Mouse (Mus musculus): ENCODE data around the gene Hmcn1. TPM values are rescaled to one million over a fixed set of nuclear protein-coding genes. Genes with fewer than 3 reads are reported as not detected.
A peak's percentile ranks its signal among the peaks of the same experiment; 100 is the strongest.

Hmcn1 gene
- total RNA-seq, 2 experiments from 2014 or later, result 4.1 to 4.4 TPM

DNA sequence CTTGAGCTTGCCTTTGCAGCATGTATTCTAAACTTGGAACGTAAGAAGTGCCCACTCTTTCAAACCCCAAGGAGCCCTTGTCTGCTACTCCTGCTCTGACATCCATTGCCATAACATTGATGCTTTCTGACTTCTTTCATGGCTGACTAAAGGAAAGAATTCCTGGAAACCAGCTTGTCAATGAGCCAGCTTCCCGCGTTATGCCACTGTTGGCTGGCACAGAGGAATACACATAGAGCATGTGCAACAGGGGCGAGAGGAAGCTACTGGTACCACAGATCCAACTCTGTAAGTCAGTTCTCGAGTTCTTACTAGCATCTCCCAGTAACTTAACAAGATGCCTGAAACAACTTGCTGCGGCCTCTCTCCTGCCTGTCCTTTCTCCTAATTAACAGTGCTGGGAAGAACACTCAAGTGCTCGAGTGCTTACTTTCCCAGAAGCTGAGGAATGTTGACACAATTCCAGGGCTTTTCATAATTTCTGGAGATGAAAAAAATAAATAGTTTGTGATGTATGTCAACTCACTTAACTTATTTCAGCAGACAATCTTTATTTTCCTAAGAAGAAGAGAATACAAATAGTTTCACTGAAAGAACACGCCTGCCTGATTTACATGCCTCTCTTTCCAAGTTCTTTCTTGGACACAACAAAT lies 192.5 kb downstream of the Hmcn1 start:
- intact Hi-C loops (cut with DNase I), result no loop called here
- DNase-seq, result peak; percentile 11

DNA sequence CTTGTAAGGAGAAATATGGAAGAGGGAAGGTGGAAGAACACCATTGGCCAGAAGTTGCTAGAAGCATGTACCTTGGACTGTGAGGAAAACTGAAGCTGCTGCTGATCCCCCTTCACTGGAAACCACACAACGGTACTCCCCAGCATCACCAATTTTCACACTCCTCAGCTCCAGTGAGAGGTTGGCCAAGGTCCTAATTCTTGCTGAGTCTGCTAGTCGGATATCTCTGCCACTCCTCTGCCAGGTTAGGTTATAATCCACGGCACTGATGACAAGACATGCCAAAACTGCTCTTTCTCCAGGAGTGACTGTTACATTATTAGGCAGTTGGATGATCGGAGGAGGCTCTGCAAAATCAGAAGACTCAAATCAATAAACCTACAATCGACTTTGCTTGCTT lies 194.6 kb downstream of the Hmcn1 start:
- intact Hi-C loops (cut with DNase I), result no loop called here
- no peak for DNase-seq

DNA sequence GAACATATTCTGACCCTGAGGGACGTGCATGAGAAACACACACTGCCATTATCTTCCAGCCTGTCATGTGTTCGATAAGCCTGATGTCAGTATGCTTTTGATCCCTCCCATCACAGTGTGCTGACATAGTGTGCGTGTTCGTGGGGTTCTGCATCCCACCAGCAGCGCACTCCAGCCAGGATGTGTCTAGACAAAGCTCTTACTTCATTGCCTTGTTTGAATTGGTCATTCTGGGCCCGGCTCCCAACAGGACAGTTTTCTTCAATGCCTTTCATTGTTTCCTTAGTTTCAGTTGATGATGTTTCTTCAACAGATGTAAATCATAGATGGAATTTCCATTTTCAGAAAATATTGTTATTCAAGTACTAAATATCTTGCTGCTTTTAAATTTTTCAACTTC lies 206.5 kb downstream of the Hmcn1 start:
- no peak for DNase-seq
- intact Hi-C loops (cut with DNase I), result no loop called here

DNA sequence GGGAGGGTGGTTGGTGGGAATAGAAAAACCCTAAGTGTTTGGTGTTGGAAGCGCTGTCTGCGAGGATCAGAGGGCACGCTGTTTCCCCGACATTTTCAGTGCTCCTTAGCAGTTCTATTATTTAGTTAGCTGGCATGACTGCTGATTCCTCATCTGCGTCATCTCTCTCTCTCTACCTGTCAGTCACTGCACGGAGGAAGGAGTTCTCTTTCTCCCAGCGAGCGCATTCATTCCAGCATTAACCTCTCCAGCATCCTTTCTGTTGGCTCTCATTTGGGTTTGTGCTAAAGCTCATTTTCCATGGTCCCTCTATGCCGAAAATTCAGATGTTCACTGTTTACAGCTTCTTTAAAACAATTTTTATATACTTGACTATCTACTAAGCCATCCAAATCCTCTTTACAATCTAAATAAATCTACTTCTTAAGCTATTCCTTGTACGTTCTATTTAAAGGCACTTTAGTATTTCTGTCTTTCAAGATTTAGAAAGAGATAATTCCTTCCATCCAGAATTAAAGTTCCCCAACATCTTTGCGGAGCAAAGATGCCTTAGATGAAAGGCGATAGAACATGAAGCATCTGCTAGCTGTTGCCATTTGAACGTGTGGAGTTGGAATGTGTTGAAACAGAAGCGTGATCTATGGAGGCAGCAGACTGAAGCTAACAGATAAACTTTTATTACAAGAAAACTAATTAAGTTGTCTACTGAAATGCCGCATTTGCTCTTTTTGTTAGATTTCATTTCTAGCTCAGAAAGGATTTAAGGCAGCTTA lies 210.0 kb downstream of the Hmcn1 start:
- intact Hi-C loops (cut with DNase I), result no loop called here
- DNase-seq, result no peak

DNA sequence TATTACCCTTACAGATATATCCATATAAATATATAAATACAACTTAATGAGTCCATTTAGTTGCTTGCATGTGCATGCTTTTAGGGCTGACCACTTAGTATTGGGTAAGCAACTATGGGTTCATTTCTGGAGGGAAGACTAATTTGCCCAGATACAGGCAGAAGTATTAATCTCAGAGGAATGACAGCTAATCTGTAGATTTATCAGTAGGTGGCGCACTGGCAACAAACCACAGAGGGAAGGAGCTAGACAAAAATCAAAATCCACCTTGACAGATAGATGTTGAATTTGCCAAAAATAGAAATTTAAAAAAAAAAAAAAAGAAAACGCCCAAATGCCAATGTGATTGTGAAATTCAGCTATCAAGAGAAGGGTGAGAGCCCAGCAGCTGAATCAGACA lies 213.3 kb downstream of the Hmcn1 start:
- intact Hi-C loops (cut with DNase I), result no loop called here
- peak; percentile 4 for DNase-seq

DNA sequence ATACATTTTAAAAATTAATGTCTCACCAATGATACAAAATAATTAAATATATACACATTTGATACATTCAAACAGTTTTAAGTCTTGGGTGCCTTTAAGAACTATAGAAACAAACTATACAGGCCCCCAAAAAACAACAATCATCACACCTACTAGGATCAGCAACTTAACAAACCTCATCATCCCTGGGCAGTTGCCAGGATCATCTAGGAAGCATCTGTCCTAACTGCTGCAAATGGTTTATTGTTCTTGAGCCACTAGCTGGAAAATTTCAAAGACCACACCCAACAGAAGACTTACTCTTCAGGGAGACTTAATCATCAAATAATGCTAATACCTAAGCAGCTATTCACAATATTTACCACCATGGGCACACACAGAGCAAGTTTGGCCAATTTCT lies 216.5 kb downstream of the Hmcn1 start:
- DNase-seq, result no peak
- intact Hi-C loops (cut with DNase I), result no loop called here

DNA sequence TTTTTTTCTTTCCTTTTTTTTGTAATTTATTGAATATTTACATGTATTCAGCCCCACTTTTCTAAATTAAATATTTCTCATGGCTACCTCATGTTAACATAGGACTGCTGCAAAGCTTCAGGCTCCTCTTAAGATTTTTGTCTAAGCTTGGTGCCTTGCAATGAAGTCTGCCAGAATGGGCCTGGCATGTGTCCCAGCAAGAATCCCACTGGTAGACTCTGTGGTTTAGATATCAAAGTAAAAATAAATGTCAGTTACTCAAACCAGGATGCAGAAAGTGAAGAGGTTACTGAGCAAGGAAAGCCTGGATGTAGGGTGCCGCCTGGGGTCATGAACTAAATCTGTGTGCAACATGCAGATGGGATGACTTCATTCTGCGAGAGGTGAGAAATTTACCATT lies 217.5 kb downstream of the Hmcn1 start:
- intact Hi-C loops (cut with DNase I), result no loop called here
- peak; percentile 27 for DNase-seq

DNA sequence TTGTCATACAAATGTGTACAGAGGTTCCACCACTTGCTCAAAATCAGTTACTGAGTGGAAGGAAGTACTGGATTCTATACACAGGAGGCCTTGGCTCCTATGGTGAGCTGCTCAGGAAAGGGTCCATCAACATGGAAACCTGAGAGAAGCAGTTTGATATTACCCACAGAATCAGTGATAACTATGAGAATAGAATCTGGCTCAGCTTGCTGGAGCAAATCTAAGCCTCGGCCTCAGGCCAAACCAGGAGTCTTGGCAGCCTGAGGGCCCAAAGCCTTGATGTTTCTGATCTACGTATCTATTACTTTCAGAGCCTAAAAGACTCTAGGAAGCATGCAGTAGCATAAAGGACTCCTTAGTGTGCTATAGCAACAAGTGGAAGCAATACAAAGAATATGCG lies 220.3 kb downstream of the Hmcn1 start:
- intact Hi-C loops (cut with DNase I), result no loop called here
- no peak for DNase-seq

DNA sequence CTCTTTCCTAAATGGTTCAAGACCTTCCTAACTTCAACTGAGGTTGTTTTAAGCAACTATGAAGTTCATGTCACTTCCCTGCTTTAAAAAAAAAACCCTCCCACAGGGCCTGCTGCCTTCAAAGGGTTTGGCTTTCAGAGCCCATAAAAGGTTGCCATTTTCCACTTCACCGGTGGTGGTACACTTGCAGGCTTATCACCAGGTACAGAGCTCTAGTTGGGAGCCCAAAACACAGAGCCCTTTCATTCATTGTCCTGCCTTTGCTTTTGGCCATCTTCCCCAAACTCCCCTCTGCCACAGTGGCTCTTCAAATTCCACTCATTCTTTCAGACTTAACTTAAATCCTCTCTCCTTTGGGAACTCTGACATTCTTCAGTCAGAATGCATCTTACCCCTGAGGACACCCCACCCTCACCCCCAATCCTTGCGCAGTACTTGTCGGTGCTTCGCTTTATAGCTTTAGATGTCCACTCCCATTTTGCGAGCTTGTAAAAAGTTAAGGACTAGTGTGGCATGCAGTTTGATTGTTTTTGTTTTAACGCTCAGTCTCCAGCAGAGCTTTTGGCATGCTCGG lies 222.2 kb downstream of the Hmcn1 start:
- intact Hi-C loops (cut with DNase I), result no loop called here
- no peak for DNase-seq

DNA sequence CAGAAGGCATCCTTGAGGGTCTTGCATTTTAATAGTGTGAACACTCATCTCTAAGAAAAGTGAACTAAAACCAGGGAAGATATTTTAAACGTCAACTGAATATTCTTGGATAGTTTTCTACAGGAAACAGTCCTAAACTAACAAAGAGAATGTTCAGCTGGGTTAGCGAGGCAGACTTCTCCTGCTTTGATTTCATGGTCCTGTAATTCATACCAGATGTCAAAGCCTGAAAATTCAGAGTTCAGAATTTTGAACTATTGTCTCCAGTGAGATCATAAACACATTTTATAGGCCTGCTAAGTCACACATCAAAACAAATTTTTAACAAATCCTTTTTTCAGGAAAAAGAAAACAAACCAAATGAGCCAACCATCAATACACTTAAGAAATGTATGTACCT lies 223.4 kb downstream of the Hmcn1 start:
- intact Hi-C loops (cut with DNase I), result no loop called here
- DNase-seq, result no peak

DNA sequence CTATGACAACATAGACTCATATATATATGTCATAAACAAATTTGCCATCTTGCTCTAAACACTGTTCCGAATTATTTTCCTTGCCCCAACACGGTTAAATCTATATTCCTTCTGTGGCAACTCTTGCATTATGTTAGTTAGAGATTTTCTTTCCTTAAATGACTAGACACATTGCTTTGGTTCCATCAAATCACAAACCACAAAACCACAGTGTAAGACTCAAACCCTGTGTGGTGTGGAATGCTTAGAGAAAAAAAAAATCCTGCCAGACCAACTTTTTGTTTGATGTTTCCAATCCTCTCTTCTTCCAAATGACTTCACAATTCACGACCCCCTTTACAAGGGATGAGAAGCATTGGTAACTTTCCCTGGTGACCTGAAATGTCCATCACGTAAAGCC lies 231.6 kb downstream of the Hmcn1 start:
- no peak for DNase-seq
- intact Hi-C loops (cut with DNase I), result no loop called here

DNA sequence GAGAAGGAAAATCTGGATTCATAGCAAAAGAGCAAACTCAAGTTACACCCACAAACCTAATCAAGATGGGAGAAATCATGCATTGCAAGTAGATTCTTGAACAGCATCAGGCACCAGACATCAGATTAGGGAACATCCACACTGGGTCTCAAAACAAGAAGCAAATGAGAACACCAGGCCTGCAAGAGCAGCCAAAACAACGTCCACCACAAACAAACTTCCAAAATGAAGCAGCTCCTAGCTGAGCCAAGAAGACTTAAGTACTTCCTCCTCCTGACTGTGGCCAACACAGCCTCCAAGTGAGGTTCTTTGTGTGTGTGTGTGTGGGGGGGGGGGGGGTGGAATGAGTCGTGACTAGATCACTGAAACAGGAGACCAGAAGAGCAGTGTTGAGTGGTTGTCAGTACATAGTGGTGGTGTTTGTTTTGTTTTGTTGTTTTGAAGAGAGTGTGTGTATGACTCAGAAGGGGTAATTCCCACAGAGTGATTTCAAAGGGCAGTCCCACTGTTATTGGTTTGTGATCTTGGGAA lies 232.4 kb downstream of the Hmcn1 start:
- intact Hi-C loops (cut with DNase I), result no loop called here
- DNase-seq, result no peak

DNA sequence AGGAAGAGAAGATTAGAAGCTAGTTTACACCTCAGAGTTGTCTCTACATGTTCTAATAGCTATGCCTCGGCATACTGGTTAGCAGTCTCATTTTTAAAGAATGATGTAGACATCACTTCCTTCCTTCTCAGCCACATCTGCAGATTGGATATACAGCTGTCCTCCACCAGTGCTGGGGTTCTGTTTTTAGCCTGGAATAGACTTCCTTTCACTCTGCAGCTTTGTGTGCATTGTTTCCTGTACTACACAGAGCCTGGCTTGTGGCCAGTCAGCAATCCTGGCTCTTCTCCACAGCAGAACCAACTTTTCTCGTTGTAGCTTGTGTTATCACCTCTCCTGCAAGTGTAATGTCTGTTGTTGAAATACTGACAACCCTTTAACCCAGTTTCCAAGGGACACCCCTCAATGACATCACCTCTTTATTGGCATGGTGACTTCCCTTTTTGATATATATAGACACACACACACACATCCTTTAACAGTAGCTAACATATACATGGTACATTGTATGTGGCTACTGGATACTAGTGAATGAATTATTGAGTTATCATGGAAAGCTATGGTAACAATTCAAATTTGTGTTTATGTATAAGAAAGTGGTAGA lies 233.7 kb downstream of the Hmcn1 start:
- DNase-seq, result no peak

DNA sequence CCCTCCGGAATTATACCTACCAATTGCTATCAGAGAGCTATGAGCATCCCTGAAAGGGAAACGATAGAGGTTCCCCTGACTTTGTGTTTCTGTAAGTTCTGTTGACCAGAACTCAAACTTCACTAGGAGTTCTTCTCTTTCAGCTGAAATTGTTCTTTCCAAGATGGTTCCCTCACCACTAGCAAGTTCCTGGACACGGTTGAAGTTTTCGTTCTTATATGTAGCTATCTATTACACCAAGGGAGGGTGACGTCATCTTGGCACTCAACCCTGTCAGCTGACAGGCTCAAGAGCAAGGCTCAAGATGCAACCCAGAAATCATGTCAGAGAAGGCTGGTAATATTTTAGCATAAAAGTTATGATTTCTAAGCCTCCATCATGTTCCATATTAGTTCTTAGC lies 239.3 kb downstream of the Hmcn1 start:
- DNase-seq, result no peak
- intact Hi-C loops (cut with DNase I), result no loop called here

More for the DNA sequence above, 233.7 kb downstream of the Hmcn1 start:
- intact Hi-C loops (cut with DNase I), result no loop called here

DNA sequence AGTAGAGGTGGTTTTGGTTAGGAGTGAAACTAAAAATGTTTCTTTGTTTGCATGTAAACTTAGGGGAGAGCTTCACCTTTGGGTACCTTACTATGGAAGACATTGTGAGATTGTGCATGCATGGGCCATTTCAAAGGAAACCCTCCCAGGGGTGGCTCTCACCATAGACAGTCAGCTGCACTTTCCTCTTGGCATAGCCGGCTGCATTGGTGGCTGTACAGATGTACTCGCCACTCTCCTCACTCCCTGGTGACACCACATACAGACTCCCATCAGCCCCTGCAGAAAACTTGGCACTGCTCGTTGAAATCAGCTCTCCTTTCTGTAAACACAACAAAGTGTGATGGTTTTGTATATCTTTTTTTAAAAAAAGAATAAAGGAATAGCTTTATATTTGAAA lies 244.5 kb downstream of the Hmcn1 start:
- intact Hi-C loops (cut with DNase I), result no loop called here
- no peak for DNase-seq

DNA sequence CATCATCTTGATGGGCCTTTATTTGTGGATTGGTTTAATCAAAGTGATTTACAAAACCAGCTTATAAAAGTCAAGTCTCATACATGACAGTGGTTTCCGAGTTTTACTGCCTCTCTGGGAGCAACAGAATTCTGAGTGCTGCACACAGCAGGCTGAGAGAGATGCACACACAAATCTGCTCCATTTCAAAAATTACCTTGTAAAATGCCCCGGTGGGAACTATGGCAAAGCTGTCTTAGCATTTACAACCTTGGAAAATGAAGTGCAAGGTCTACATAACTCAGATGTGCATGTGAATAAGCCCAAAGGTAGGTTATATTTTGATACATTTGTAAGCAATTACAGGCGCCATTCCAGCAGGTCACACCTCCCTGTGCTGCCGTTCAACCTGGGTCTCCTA lies 245.5 kb downstream of the Hmcn1 start:
- DNase-seq, result no peak
- intact Hi-C loops (cut with DNase I), result no loop called here

DNA sequence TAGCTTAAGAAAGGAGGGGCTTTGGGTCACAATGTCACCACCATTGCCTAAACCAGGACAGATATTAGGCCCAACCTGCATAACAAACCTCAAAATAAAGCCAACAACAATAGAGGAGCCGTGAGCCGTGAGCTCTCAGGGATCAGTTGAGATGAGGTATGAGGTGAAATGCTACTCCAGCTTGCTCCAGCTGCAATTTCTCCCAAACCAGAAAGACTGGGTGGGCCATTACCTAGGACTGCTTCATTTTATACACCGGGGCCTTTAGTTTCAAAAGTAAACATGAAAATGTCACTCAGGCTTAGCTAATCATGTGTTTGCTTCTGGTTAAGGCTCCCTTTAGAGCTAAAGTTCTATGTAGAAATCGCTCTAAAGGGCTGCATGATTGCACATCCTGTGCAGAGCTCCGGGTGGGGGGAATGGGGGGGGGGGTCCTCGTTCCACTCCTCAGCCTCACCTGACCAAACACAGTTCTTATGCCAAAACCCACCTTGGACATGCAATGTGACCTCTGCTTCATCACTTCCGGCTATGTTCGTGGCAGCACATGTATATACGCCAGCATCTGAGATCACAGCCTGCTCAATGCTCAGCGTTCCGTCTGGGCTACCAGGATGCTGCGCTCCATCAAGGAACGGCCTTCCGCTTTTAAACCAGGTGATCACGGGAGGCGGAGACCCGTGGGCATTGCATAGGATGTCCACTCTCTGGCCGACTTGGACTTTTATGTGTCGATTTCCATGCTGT lies 250.0 kb downstream of the Hmcn1 start:
- intact Hi-C loops (cut with DNase I), result no loop called here
- DNase-seq, result no peak

DNA sequence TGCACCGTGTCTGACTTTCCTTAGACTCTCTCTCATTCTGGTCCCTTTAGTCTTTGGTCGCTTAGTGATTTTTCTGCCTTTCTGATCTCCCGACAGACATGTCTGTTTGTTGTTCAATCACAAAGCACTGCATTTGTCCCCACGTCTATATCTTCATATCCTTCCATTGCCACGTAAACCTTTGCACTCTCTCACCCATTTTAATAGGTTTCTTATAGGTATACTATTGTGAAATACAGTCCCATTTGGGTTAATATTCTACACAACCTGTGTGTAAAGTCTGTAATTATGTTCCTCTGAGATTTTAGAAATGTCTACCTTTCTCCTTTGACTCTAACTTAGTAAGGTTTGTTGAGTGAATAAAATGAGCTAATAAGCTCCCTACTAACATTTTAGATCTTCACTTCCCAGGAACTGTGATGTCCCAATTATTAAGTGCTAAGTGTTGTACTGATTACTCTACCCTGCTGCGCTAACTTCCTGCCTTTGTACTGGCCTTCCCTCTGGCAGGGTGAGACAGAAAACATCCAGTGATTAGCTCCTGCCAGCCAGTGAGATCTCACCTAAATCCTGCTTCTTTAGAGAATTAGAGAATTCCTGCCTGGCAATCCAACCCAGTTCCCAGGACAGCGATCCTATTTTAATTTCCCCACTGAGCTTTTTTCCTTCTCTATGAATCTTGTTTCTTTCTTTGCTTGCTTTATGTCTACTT lies 250.7 kb downstream of the Hmcn1 start:
- intact Hi-C loops (cut with DNase I), result no loop called here
- no peak for DNase-seq

DNA sequence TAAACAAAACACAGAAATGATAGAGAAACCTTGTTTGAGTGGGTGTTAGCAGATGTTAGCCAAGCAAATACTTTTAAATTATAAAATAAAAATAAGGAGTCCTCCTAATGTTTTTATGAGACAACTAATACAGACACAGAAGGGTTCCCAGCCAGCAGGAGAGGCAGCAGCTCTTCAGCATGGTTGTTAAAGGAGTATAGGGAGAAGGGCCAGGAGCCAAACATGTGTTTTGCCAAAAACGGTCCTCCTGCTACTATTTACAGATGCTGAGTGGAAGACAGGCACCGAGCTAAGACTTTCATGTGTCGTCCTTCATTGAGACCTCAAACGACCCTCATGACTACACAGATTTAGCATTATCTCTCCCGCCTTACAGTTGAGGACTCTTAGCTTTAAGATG lies 281.8 kb downstream of the Hmcn1 start:
- DNase-seq, result no peak
- intact Hi-C loops (cut with DNase I), result no loop called here

DNA sequence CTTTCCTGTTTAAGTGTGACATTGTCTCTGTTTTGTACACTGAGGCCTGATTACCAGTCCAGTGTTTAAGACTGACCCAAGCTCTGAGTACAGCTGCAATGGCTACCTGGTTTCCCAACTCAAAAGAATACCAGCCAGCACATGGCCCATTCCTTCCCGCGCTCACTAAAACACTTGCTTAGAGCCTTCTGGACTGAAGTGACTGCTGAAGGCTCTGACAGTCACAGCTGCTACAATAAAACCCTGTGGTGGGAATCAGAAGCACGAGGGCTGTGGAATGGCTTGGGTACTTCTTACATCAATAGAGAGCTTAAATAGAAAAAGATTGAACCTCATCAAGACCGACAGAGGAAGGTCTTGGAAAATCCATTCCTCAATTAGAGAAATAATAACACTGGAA lies 286.7 kb downstream of the Hmcn1 start:
- intact Hi-C loops (cut with DNase I), result no loop called here

More for the DNA sequence above, 286.7 kb downstream of the Hmcn1 start:
- DNase-seq, result no peak

Data from left cerebral cortex, postnatal 4 days (tissue).